Mouse (Mus musculus) hindbrain, postnatal 0 days (tissue): Measurements from ENCODE around the gene Cmip. TPM values are rescaled to one million over a fixed set of nuclear protein-coding genes. Genes with fewer than 3 reads are reported as not detected.
A peak's percentile ranks its signal among the peaks of the same experiment; 100 is the strongest.

Experiments
- ATAC-seq: fragments of 200-750 bp; cut with Nextera tagmentation; 2 replicates; pipeline ENCODE4 v1.8.0; 2017; ENCODE audit warnings: mild to moderate bottlenecking, moderate TSS enrichment, moderate library complexity
- DNase-seq: peaks from one replicate; pipeline ENCODE4 v3.0.0-alpha.2; 2015; ENCODE audit warnings: low spot score
- H3K27ac ChIP-seq: fragments of 300-500 bp; sonication (generic); 2 replicates; pipeline ENCODE4 v1.5.1; 2014; ENCODE audit warnings: mild to moderate bottlenecking
- H3K27me3 ChIP-seq: fragments of 300-500 bp; sonication (generic); 2 replicates; pipeline ENCODE4 v1.6.1; 2014; ENCODE audit warnings: low read length, mixed read lengths; ENCODE audit not compliant: insufficient read depth
- H3K36me3 ChIP-seq: fragments of 300-500 bp; sonication (generic); 2 replicates; pipeline ENCODE4 v1.6.1; 2014; ENCODE audit warnings: low read length, mixed read lengths; ENCODE audit not compliant: insufficient read depth
- H3K4me1 ChIP-seq: fragments of 300-500 bp; sonication (generic); 2 replicates; pipeline ENCODE4 v1.6.1; 2014; ENCODE audit warnings: antibody characterized with exemption, low read length, mixed read lengths; ENCODE audit not compliant: insufficient read depth
- H3K4me2 ChIP-seq: fragments of 300-500 bp; sonication (generic); 2 replicates; pipeline ENCODE4 v1.6.1; 2014; ENCODE audit warnings: low read depth, mild to moderate bottlenecking, low read length, moderate library complexity, mixed read lengths
- H3K4me3 ChIP-seq: fragments of 300-500 bp; sonication (generic); 2 replicates; pipeline ENCODE4 v1.5.1; 2014; ENCODE audit warnings: low read length
- H3K9ac ChIP-seq: fragments of 300-500 bp; sonication (generic); replicated peaks from 2 replicates; pipeline ENCODE4 v1.6.1; 2014; ENCODE audit warnings: mild to moderate bottlenecking, low read length, moderate library complexity, mixed read lengths
- H3K9me3 ChIP-seq: fragments of 300-500 bp; sonication (generic); 2 replicates; pipeline ENCODE4 v1.6.1; 2016; ENCODE audit warnings: low read length, mixed read lengths
- CTCF ChIP-seq: IDR thresholded peaks from 2 replicates; pipeline ENCODE4 v1.5.1; 2016; ENCODE audit warnings: antibody characterized with exemption, control low read depth, low read depth
- WGBS: fragments of 180-500 bp; shearing (Covaris S2); extraction: QIAGEN DNeasy Blood & Tissue Kit; methylation state at CpG from one replicate; pipeline ENCODE4 v1.1.7; 2014; 5-methylcytosine and 5-hydroxymethylcytosine counted together
- polyA plus RNA-seq: library from polyadenylated mRNA; unstranded; fragments of >200 nt; fragmentation: Nextera tagmentation; extraction: Ambion mirVana; gene quantifications from 2 replicates; pipeline ENCODE4 v1.2.1, GENCODE M21; 2015
- total RNA-seq: library from RNA; depleted of rRNA; stranded (reverse); fragments of >200 nt; gene quantifications from 2 replicates; pipeline ENCODE4 v1.2.3, GENCODE M21; 2014

Cmip gene
- total and polyA plus RNA-seq, 2 experiments from 2014 or later, result 163 to 230 TPM

DNA sequence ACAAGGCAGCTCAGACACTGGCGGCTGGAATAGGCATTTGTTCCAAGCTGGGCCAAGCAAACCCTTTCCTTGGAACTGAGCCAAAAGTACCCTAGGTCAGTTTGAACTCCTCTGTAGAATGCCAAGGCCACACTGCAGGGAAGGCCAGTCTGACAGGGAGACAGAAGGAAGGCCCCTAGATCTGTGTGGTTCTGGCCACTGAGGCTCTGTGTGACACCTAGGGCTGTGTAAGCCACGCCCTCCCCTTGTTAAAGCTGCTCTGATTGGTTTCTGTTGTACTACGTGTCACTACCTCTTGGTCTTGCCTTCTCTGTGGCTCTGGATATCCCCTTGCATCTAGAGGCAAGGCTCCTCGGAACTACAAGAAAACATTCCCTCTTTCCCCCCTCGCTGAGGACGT is 12.3 kb upstream of the Cmip start:
- no peaks in the 10 kb centered on the region for H3K9me3 ChIP-seq
- no peak for TF ChIP-seq CTCF
- ATAC-seq (no peak), DNase-seq (no peak)
- no peak overlapping the region for H3K27ac ChIP-seq
- no peaks in the 10 kb centered on the region for H3K4me1 ChIP-seq
- H3K4me3 ChIP-seq, result no peak overlapping the region
- no peaks in the 10 kb centered on the region for H3K27me3 ChIP-seq
- no peak overlapping the region for H3K4me2 ChIP-seq
- 43% methylated on average over 6 of the region's 6 CpGs for WGBS
- H3K9ac ChIP-seq, result no peak overlapping the region
- H3K36me3 ChIP-seq, result no peaks in the 10 kb centered on the region

DNA sequence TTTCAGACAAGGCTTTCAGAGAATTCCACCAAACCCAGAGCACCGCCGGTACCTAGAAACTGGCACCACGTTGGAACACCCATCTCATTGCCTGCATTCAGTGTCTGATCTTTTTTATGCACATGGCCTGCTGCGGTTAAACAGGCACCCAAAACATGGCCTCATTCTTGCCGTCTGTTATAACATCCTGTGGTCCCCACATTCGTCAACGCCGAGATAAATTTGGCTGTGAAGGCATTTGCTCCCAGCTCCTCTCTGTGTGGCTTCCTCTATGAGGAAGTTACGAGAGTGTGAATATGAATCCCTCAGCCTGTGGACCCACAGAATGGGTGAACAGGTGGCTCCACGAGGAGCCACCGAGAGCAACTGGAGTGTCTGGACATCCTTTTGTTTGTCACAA is 8.5 kb upstream of the Cmip start:
- no peak for TF ChIP-seq CTCF

GRCm38 (mm10) chr8:117251086-117251681 is 5.7 kb upstream of the Cmip start:
- Histone ChIP-seq H3K27ac (no peak overlapping the region), H3K4me2 (no peak overlapping the region), H3K9me3 (no peaks in the 10 kb centered on the region), H3K9ac (no peak overlapping the region), H3K27me3 (no peaks in the 10 kb centered on the region), H3K4me3 (no peak overlapping the region), H3K4me1 (no peaks in the 10 kb centered on the region), H3K36me3 (no peaks in the 10 kb centered on the region)
- 31% methylated on average over 7 of the region's 7 CpGs for WGBS
- no peak for ATAC-seq
- DNase-seq, result no peak
- TF ChIP-seq CTCF, result no peak

More for the DNA sequence above, 8.5 kb upstream of the Cmip start:
- 84% methylated on average over 11 of the region's 11 CpGs for whole genome bisulfite sequencing
- DNase-seq (no peak), ATAC-seq (no peak)
- Histone ChIP-seq H3K4me3 (no peak overlapping the region), H3K27me3 (no peaks in the 10 kb centered on the region), H3K9me3 (no peaks in the 10 kb centered on the region), H3K27ac (no peak overlapping the region), H3K9ac (no peak overlapping the region), H3K4me1 (no peaks in the 10 kb centered on the region), H3K4me2 (no peak overlapping the region), H3K36me3 (no peaks in the 10 kb centered on the region)

GRCm38 (mm10) chr8:117252650-117253049 is 4.2 kb upstream of the Cmip start:
- H3K36me3 ChIP-seq, result no peaks in the 10 kb centered on the region
- H3K27me3 ChIP-seq, result no peaks in the 10 kb centered on the region
- H3K27ac ChIP-seq, result no peak overlapping the region
- no peak for DNase-seq
- no peaks in the 10 kb centered on the region for H3K4me1 ChIP-seq
- no peaks in the 10 kb centered on the region for H3K9me3 ChIP-seq
- 96% methylated on average over 8 of the region's 8 CpGs for WGBS
- H3K4me3 ChIP-seq, result no peak overlapping the region
- TF ChIP-seq CTCF, result no peak
- H3K9ac ChIP-seq, result no peak overlapping the region
- H3K4me2 ChIP-seq, result no peak overlapping the region
- no peak for ATAC-seq

GRCm38 (mm10) chr8:117253390-117254269 is 3.2 kb upstream of the Cmip start:
- 88% methylated on average over 17 of the region's 17 CpGs for WGBS
- no peak overlapping the region for H3K4me2 ChIP-seq
- H3K4me1 ChIP-seq, result peaks cover 3% of the 10 kb centered on the region; the same call in 1 of the 2 replicates
- DNase-seq (no peak), ATAC-seq (no peak)
- no peaks in the 10 kb centered on the region for H3K9me3 ChIP-seq
- no peak overlapping the region for H3K27ac ChIP-seq
- no peak overlapping the region for H3K9ac ChIP-seq
- H3K27me3 ChIP-seq, result no peaks in the 10 kb centered on the region
- peak; percentile 20; the same call in 1 of the 2 replicates for TF ChIP-seq CTCF
- no peak overlapping the region for H3K4me3 ChIP-seq
- no peaks in the 10 kb centered on the region for H3K36me3 ChIP-seq

DNA sequence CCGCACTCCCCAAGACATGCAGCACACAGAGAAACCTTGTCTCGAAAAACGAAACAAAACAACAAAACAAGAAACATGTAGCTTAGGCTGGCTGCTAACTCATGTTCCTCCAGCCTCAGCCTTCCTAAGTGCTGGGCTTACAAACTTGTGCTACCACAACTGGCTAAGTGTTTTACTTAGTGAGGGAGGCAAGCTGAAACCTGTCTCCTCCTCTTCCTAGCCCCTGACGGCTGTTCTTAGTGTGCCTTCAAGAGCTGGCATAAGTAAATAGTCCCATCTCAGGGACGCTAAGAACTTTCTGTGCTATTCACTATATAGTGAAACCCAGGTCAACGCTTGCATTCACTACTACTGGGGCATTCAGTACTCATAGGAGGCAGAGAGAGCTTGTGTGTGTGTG is 2.4 kb upstream of the Cmip start:
- no peak for DNase-seq
- H3K36me3 ChIP-seq, result no peaks in the 10 kb centered on the region
- ATAC-seq, result no peak
- H3K4me1 ChIP-seq, result peaks cover 10% of the 10 kb centered on the region; the same call in 1 of the 2 replicates
- H3K9me3 ChIP-seq, result no peaks in the 10 kb centered on the region
- no peaks in the 10 kb centered on the region for H3K27me3 ChIP-seq
- 81% methylated on average over 6 of the region's 6 CpGs for WGBS
- TF ChIP-seq CTCF, result no peak
- H3K9ac ChIP-seq, result no peak overlapping the region
- no peak overlapping the region for H3K4me2 ChIP-seq
- H3K4me3 ChIP-seq, result no peak overlapping the region
- H3K27ac ChIP-seq, result no peak overlapping the region
